In genomic region chr10:94865206-94865605, GRCm38 (mm10) we compare ENCODE assay signal across 15 mouse cellular contexts.
DNase-seq lines count a peak whose midpoint lies in the region; ATAC-seq lines count a peak whose summit lies in the region.
"Had no signal": no experiment of that assay in that cellular context is flagged by ENCODE, and none has a peak within 500 bp of the region (broad histone marks: within the 10 kb centered on the region; RNA-seq: fewer than 3 reads in every experiment).

No protein-coding gene starts in this region.

- H3K4me2 ChIP-seq in hindbrain, embryonic 13.5 days: no peak overlapping the region
- H3K4me2 ChIP-seq in hindbrain, embryonic 12.5 days (replicated peaks): no peak overlapping the region
- H3K4me2 ChIP-seq: heart, embryonic 11.5 days; liver, embryonic 12.5 days; midbrain, embryonic 12.5 days had no signal

- H3K9ac ChIP-seq in hindbrain, embryonic 13.5 days: no peak overlapping the region
- H3K9ac ChIP-seq in hindbrain, embryonic 12.5 days: no peak overlapping the region; the same call in 1 of the 2 replicates
- H3K9ac ChIP-seq: liver, embryonic 12.5 days; midbrain, embryonic 12.5 days had no signal

- H3K4me1 ChIP-seq in hindbrain, embryonic 13.5 days (replicated peaks): peaks cover 23% of the 10 kb centered on the region
- H3K4me1 ChIP-seq in hindbrain, embryonic 12.5 days: peaks cover 9% of the 10 kb centered on the region
- H3K4me1 ChIP-seq: liver, embryonic 12.5 days had no signal

- H3K36me3 ChIP-seq in hindbrain, embryonic 13.5 days: peaks cover 39% of the 10 kb centered on the region
- H3K36me3 ChIP-seq in hindbrain, embryonic 12.5 days: peaks cover 3% of the 10 kb centered on the region; the same call in 1 of the 2 replicates

- H3K4me3 ChIP-seq in hindbrain, embryonic 13.5 days: no peak overlapping the region
- no peak overlapping the region for H3K4me3 ChIP-seq in hindbrain, embryonic 12.5 days
- H3K4me3 ChIP-seq: liver, embryonic 12.5 days; midbrain, embryonic 12.5 days had no signal

- DNase-seq in CD4-positive helper T cell, adult 2 months (ENCODE audit: low read depth, low spot score): peak; percentile 31
- DNase-seq in kidney, adult 8-10 months: no peak
- no peak for DNase-seq in kidney, adult 9 months
- DNase-seq: adrenal gland, adult 8-10 months; cerebellum, postnatal 14 days; gastrocnemius, postnatal 14 days; lung, postnatal 10 days; spleen, adult 18-20 months had no signal

- ATAC-seq in hindbrain, embryonic 13.5 days (ENCODE audit: low FRiP score): no peak
- no peak for ATAC-seq in hindbrain, embryonic 12.5 days (ENCODE audit: low FRiP score)
- ATAC-seq in CD4-positive, CD25-positive, alpha-beta regulatory T cell, adult 4 months: peak; percentile 23
- peak; percentile 15 for ATAC-seq in inflammation-experienced regulatory T-cells, adult 6 months
- ATAC-seq: liver, embryonic 12.5 days had no signal

- H3K27me3 ChIP-seq in hindbrain, embryonic 13.5 days: no peaks in the 10 kb centered on the region
- H3K27me3 ChIP-seq in hindbrain, embryonic 12.5 days: no peaks in the 10 kb centered on the region
- H3K27me3 ChIP-seq: liver, embryonic 12.5 days; midbrain, embryonic 12.5 days had no signal

- peak overlapping the region; percentile 40; the same call in 1 of the 2 replicates for H3K27ac ChIP-seq in hindbrain, embryonic 13.5 days
- no peak overlapping the region for H3K27ac ChIP-seq in hindbrain, embryonic 12.5 days
- H3K27ac ChIP-seq: liver, embryonic 12.5 days; midbrain, embryonic 12.5 days had no signal

- no peaks in the 10 kb centered on the region for H3K9me3 ChIP-seq in hindbrain, embryonic 13.5 days
- H3K9me3 ChIP-seq in hindbrain, embryonic 12.5 days (replicated peaks): no peaks in the 10 kb centered on the region
- H3K9me3 ChIP-seq: liver, embryonic 12.5 days; midbrain, embryonic 12.5 days had no signal

- WGBS in hindbrain, embryonic 13.5 days: 53% methylated on average over 9 of the region's 9 CpGs
- WGBS in hindbrain, embryonic 12.5 days: 47% methylated on average over 9 of the region's 9 CpGs

Comparison
In these comparisons a context has a peak if more than half of its experiments do, and no peak if none do; other contexts are left out.
1. ATAC-seq: peak in CD4-positive, CD25-positive, alpha-beta regulatory T cell, adult 4 months (single experiment) and inflammation-experienced regulatory T-cells, adult 6 months (single experiment); none in hindbrain, embryonic 13.5 days (single experiment) and hindbrain, embryonic 12.5 days (single experiment).